Mouse (Mus musculus) intestine, postnatal 0 days (tissue): Measurements from ENCODE around the gene Rpusd2. TPM values are rescaled to one million over a fixed set of nuclear protein-coding genes. Genes with fewer than 3 reads are reported as not detected.
"Not testable (repeated sequence)": the region's sequence is repeated elsewhere in the genome, so short reads cannot be mapped to it uniquely, and the experiment has no call there.

Source experiments
- ATAC-seq: fragments of 200-750 bp; cut with Nextera tagmentation; 2 replicates; pipeline ENCODE4 v1.8.0; 2017; ENCODE audit warnings: mild to moderate bottlenecking, moderate TSS enrichment, moderate library complexity
- H3K27ac ChIP-seq: fragments of 300-500 bp; sonication (generic); 2 replicates; pipeline ENCODE4 v1.5.1; 2014; ENCODE audit warnings: mild to moderate bottlenecking, low read depth, low read length, moderate library complexity
- H3K27me3 ChIP-seq: fragments of 300-500 bp; sonication (generic); replicated peaks from 2 replicates; pipeline ENCODE4 v1.6.1; 2014; ENCODE audit warnings: low read length, mixed read lengths; ENCODE audit not compliant: control insufficient read depth, insufficient read depth
- H3K36me3 ChIP-seq: fragments of 300-500 bp; sonication (generic); 2 replicates; pipeline ENCODE4 v1.6.1; 2014; ENCODE audit warnings: mild to moderate bottlenecking, moderate library complexity; ENCODE audit not compliant: control insufficient read depth, insufficient read depth
- H3K4me1 ChIP-seq: fragments of 300-500 bp; sonication (generic); replicated peaks from 2 replicates; pipeline ENCODE4 v1.6.1; 2014; ENCODE audit warnings: antibody characterized with exemption, low read length, mixed read lengths; ENCODE audit not compliant: control insufficient read depth, insufficient read depth
- H3K4me2 ChIP-seq: fragments of 300-500 bp; sonication (generic); replicated peaks from 2 replicates; pipeline ENCODE4 v1.6.1; 2014; ENCODE audit warnings: low read depth, mild to moderate bottlenecking, moderate library complexity
- H3K4me3 ChIP-seq: fragments of 300-500 bp; sonication (generic); 2 replicates; pipeline ENCODE4 v1.5.1; 2014; ENCODE audit warnings: low read depth, low read length
- H3K9ac ChIP-seq: fragments of 300-500 bp; sonication (generic); 2 replicates; pipeline ENCODE4 v1.6.1; 2014; ENCODE audit warnings: mild to moderate bottlenecking, low read depth, low read length
- H3K9me3 ChIP-seq: fragments of 300-500 bp; sonication (generic); 2 replicates; pipeline ENCODE4 v1.6.1; 2016; ENCODE audit warnings: mixed run types; ENCODE audit not compliant: control insufficient read depth
- CTCF ChIP-seq: sonication (generic); IDR thresholded peaks from 2 replicates; pipeline ENCODE4 v1.5.1; 2016; ENCODE audit warnings: low read depth, mild to moderate bottlenecking, control low read depth, antibody characterized with exemption, moderate library complexity
- WGBS: fragments of 180-500 bp; shearing (Covaris S2); extraction: QIAGEN DNeasy Blood & Tissue Kit; methylation state at CpG from one replicate; pipeline ENCODE4 v1.1.7; 2014; 5-methylcytosine and 5-hydroxymethylcytosine counted together
- polyA plus RNA-seq: library from polyadenylated mRNA; unstranded; fragments of >200 nt; fragmentation: Nextera tagmentation; extraction: Ambion mirVana; gene quantifications from 2 replicates; pipeline ENCODE4 v1.2.1, GENCODE M21; 2015

The Rpusd2 gene
- polyA plus RNA-seq, 1 experiment from 2014 or later = 1.2 TPM

DNA sequence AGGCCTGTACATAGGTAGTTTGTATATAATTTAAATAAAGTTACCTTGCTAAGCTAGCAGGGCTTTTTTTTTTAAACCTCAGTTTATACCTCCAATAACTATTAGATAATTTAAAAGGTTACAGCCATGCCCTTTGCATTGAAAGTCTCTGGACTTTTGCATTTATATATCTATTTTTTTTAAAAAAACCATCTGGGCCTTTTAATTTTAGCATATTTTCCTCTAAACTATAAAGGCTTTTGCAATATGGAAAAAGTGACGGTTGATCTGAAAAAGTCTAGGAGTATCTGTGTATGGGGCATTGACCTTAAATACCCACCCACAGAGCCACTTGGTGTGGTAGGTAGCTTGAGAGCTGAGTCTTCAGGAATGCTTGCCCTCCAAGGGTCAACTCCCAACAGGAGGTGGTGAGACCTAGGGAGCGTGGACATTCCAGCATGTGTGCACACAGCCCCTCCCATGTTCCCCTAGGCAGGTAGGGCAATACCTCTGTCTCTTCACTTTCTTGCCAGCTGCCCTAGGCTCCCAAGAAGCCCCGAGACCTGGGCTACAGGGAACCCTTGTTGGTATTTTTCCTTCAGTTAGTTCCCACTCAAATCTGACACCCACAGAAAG lies 35.5 kb upstream of the Rpusd2 start:
- Histone ChIP-seq H3K27ac (no peak overlapping the region), H3K9ac (no peak overlapping the region), H3K4me2 (no peak overlapping the region), H3K9me3 (no peaks in the 10 kb centered on the region), H3K4me3 (no peak overlapping the region), H3K27me3 (peaks cover 4% of the 10 kb centered on the region; the same call in 1 of the 2 replicates), H3K4me1 (no peaks in the 10 kb centered on the region), H3K36me3 (no peaks in the 10 kb centered on the region)
- ATAC-seq = no peak
- no peak for TF ChIP-seq CTCF
- WGBS = 82% methylated on average over 3 of the region's 3 CpGs

- no peak for TF ChIP-seq CTCF
- Histone ChIP-seq H3K27me3 (no peaks in the 10 kb centered on the region), H3K4me3 (no peak overlapping the region), H3K9me3 (no peaks in the 10 kb centered on the region), H3K27ac (no peak overlapping the region), H3K36me3 (no peaks in the 10 kb centered on the region), H3K4me1 (no peaks in the 10 kb centered on the region), H3K4me2 (no peak overlapping the region), H3K9ac (no peak overlapping the region)
- ATAC-seq = no peak
- 80% methylated on average over 7 of the region's 7 CpGs for WGBS
Measured at GRCm38 (mm10) chr2:119006886-119007285, 27.7 kb upstream of the Rpusd2 start.

GRCm38 (mm10) chr2:119009376-119009775 lies 25.2 kb upstream of the Rpusd2 start:
- H3K4me2 ChIP-seq = no peak overlapping the region
- H3K9ac ChIP-seq = no peak overlapping the region
- H3K4me3 ChIP-seq = no peak overlapping the region
- no peak for ATAC-seq
- no peak overlapping the region for H3K27ac ChIP-seq
- H3K4me1 ChIP-seq = no peaks in the 10 kb centered on the region
- H3K27me3 ChIP-seq = no peaks in the 10 kb centered on the region
- no peaks in the 10 kb centered on the region for H3K9me3 ChIP-seq
- H3K36me3 ChIP-seq = no peaks in the 10 kb centered on the region
- WGBS = 87% methylated on average over 2 of the region's 2 CpGs
- TF ChIP-seq CTCF = no peak

GRCm38 (mm10) chr2:119014989-119015388 lies 19.6 kb upstream of the Rpusd2 start:
- H3K27me3 ChIP-seq = no peaks in the 10 kb centered on the region
- 56% methylated on average over 7 of the region's 7 CpGs for WGBS
- H3K4me2 ChIP-seq = no peak overlapping the region
- H3K9ac ChIP-seq = no peak overlapping the region
- no peak overlapping the region for H3K4me3 ChIP-seq
- peaks cover 16% of the 10 kb centered on the region for H3K36me3 ChIP-seq
- ATAC-seq = peak; percentile 46; the same call in 1 of the 2 replicates
- no peak overlapping the region for H3K27ac ChIP-seq
- H3K9me3 ChIP-seq = no peaks in the 10 kb centered on the region
- peak; percentile 40 for TF ChIP-seq CTCF
- no peaks in the 10 kb centered on the region for H3K4me1 ChIP-seq

DNA sequence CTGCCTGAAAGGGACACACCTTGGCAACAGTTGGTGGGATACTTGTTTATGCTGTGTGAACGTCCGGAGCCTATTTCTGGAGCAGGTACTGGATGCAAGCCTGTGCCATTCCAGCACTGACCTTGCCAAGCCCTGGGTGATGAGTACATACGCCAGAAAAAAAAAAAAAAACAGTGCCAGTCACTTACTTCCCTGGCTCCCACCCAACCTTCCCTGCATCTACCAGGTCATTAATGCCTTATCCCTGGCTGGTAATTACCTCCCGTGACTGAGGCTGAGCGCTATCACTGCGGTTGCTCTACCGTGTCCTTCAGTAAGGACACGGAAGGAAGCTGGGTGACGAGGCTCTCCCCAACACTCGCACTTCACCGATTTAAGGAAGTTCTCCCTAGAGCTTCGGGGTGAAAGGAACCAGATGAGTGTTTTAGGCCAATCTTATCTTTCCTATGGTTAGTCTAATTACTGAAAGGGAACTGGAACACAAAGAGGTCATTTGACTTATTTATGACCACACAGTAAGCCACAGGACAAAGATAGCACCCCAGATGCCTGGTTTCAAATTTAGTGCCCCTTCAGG lies 18.9 kb upstream of the Rpusd2 start:
- Histone ChIP-seq H3K27me3 (no peaks in the 10 kb centered on the region), H3K9me3 (no peaks in the 10 kb centered on the region), H3K4me2 (peak overlapping the region; percentile 47), H3K36me3 (peaks cover 16% of the 10 kb centered on the region), H3K4me3 (no peak overlapping the region), H3K4me1 (no peaks in the 10 kb centered on the region), H3K9ac (no peak overlapping the region), H3K27ac (no peak overlapping the region)
- WGBS = 44% methylated on average over 12 of the region's 12 CpGs
- peak; percentile 59 for ATAC-seq
- TF ChIP-seq CTCF = no peak

GRCm38 (mm10) chr2:119016312-119016711 lies 18.3 kb upstream of the Rpusd2 start:
- H3K9ac ChIP-seq, H3K27me3 ChIP-seq, ATAC-seq, H3K4me2 ChIP-seq, H3K4me3 ChIP-seq, H3K4me1 ChIP-seq, H3K27ac ChIP-seq, H3K9me3 ChIP-seq: not testable (repeated sequence)
- H3K36me3 ChIP-seq = peaks cover 22% of the 10 kb centered on the region
- 79% methylated on average over 4 of the region's 4 CpGs for WGBS
